Mouse (Mus musculus) gastrocnemius, postnatal 14 days (tissue): ENCODE results near the gene Mapt. TPM values are rescaled to one million over a fixed set of nuclear protein-coding genes. Genes with fewer than 3 reads are reported as not detected.
A peak's percentile ranks its signal among the peaks of the same experiment; 100 is the strongest.

Experiments used
- DNase-seq: peaks from one replicate; pipeline ENCODE4 v3.0.0; 2021; ENCODE audit warnings: mixed read lengths
- intact Hi-C: fragments of 180-260 bp; cut with DNase I; formaldehyde crosslinking; loops from one replicate; pipeline ENCODE4 v1.15.1; 2025; ENCODE audit warnings: low total_unique reads
- total RNA-seq, 2 experiments: library from RNA; stranded (reverse); gene quantifications; 2 replicates each; pipeline ENCODE4 v1.2.3; 2021

The Mapt gene
- total RNA-seq, 2 experiments from 2014 or later = 46.1 to 56.3 TPM

- intact Hi-C loops = no loop called here
Observed at GRCm38 (mm10) chr11:104303088-104303960, 72.1 kb downstream of the Mapt start.

DNA sequence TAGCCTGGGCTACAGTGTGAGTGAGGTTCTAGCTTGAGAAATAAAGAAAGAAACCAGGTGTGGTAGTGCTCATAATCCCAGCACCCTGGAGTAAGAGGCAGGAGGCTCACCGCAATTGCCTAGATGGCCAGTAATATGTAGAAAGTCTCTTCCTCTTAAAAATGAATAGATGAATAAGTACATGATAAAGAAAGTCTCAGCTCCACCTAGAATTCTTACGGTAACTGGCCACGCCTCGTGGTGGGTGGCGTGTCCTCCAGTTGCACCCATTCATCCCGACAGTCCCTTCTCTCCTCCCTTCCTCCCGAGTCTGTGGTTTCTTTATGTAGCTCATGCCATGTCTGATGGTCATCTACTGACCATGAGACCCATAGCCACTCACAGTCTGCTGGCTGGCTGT is 74.5 kb downstream of the Mapt start:
- intact Hi-C loops = no loop called here
- no peak for DNase-seq

More at GRCm38 (mm10) chr11:104303088-104303960, 72.1 kb downstream of the Mapt start:
- no peak for DNase-seq

GRCm38 (mm10) chr11:104306483-104306882 is 75.3 kb downstream of the Mapt start:
- intact Hi-C loops = no loop called here
- no peak for DNase-seq

DNA sequence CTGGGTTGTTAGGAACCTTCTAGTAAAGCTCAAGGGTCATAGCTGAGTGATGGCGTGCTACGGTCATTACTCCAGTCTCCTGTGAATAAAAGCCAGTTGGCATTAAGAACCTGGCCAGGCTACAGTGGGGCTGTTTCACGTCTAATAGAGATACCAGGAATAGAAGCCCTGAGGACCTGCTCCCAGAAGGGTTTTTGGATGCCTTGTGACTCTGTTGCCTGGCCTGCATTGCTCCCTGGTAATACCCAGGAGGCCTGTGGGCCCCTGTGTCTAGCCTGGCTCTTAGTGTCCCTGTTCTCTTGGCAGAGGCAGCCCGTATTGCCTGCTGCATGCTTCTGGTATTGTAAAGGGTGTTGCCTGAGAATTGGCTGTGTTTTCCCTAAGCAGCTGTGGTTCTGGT is 75.9 kb downstream of the Mapt start:
- intact Hi-C loops = no loop called here
- DNase-seq = no peak

- no peak for DNase-seq
- intact Hi-C loops = no loop called here
Observed at GRCm38 (mm10) chr11:104309377-104310225, 78.4 kb downstream of the Mapt start.

DNA sequence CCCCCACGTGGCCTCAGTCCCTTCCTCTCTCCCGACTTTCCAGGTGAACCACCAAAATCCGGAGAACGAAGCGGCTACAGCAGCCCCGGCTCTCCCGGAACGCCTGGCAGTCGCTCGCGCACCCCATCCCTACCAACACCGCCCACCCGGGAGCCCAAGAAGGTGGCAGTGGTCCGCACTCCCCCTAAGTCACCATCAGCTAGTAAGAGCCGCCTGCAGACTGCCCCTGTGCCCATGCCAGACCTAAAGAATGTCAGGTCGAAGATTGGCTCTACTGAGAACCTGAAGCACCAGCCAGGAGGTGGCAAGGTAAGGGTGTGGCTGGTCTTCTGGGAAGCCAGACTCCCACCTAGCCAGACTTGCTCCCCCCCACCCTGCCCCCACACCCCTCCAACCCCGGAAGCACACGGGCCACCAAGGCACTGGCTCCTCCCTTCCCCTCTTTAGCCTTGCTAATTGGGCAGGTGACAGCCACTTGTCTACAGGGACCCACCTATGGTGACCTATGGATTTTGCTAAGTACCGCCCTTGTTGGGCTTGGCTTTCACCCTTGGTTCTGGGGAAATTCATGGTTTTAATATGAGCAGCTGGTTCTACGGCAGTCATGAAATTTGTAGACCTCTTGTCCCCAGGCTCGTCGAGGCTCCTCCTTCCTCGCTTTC is 79.2 kb downstream of the Mapt start:
- intact Hi-C loops = no loop called here
- DNase-seq = no peak

DNA sequence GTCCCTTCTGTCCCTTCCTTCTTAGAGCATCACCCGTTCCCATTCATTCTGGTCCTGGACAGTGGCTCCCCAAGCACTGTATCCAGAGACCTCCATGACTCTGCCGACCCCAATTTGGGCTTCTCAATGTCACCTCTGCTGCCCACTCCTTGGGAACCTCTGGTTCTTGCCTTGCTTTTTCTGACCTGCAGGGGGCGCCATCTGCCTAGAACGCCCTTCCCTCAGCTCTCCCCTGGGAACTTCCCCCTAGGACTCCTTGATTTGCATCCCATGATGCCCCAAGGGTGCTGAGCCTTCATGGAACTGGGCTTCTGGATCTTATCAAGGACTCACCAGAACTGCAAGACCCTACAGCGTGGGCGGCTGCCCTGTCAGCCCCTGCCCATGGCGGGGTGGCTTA is 80.5 kb downstream of the Mapt start:
- no peak for DNase-seq
- intact Hi-C loops = no loop called here

- intact Hi-C loops = loop anchor here (5.0 kb wide), 1 partner anchor 147 kb away; no protein-coding TSS in a partner anchor
- peak; percentile 61 for DNase-seq
Observed at GRCm38 (mm10) chr11:104315703-104316102, 84.5 kb downstream of the Mapt start.

GRCm38 (mm10) chr11:104316685-104317400 is 85.7 kb downstream of the Mapt start:
- intact Hi-C loops = loop anchor here (5.0 kb wide), 1 partner anchor 145 kb away; no protein-coding TSS in a partner anchor
- DNase-seq = no peak

- intact Hi-C loops = loop anchor here (5.0 kb wide), 1 partner anchor 145 kb away; no protein-coding TSS in a partner anchor
- no peak for DNase-seq
Observed at GRCm38 (mm10) chr11:104317631-104318030, 86.4 kb downstream of the Mapt start.

- no peak for DNase-seq
- intact Hi-C loops = loop anchor here (5.0 kb wide), 1 partner anchor 143 kb away; no protein-coding TSS in a partner anchor
Observed at GRCm38 (mm10) chr11:104318940-104319781, 88.0 kb downstream of the Mapt start.

- intact Hi-C loops = no loop called here
Observed at GRCm38 (mm10) chr11:104320511-104320910, 89.3 kb downstream of the Mapt start.

DNA sequence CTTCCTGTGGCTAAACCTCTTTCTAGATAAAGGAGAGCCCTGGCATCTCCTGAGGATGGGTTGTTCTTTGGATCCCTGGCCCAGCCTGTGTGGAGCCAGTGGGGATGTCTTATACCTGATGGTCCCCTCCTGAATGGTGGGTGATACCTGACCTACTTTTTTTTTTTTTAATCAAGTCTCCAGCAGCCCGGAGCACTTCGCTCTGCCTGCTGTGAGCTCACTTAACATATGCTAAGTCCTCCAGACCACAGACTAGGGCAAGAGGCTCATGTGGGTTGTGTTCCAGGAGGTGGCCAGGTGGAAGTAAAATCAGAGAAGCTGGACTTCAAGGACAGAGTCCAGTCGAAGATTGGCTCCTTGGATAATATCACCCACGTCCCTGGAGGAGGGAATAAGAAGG is 91.0 kb downstream of the Mapt start:
- intact Hi-C loops = no loop called here
- no peak for DNase-seq

More at GRCm38 (mm10) chr11:104320511-104320910, 89.3 kb downstream of the Mapt start:
- DNase-seq = no peak

DNA sequence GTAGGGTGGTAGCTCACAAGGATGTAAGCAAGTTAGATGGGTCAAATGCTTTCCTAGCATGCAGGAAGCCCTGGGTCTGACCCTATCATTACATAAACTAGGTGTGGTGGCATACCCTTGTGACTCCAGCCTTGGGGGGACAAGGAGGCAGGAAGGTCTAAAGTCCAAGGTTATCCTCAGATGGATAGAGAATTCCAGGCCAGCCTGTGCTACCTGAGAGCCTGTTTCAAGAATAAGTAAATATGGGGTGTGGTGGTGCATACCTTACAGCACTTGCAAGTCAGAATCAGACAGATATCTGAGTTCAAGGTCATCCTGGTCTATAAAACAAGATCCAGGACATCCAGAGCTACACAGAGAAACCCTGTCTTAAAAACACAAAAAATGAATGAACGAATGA is 96.3 kb downstream of the Mapt start:
- intact Hi-C loops = no loop called here
- DNase-seq = no peak

DNA sequence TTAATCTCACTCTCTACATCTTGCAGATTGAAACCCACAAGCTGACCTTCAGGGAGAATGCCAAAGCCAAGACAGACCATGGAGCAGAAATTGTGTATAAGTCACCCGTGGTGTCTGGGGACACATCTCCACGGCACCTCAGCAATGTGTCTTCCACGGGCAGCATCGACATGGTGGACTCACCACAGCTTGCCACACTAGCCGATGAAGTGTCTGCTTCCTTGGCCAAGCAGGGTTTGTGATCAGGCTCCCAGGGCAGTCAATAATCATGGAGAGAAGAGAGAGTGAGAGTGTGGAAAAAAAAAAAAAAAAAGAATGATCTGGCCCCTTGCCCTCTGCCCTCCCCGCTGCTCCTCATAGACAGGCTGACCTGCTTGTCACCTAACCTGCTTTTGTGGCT is 96.8 kb downstream of the Mapt start:
- DNase-seq = no peak
- intact Hi-C loops = no loop called here

DNA sequence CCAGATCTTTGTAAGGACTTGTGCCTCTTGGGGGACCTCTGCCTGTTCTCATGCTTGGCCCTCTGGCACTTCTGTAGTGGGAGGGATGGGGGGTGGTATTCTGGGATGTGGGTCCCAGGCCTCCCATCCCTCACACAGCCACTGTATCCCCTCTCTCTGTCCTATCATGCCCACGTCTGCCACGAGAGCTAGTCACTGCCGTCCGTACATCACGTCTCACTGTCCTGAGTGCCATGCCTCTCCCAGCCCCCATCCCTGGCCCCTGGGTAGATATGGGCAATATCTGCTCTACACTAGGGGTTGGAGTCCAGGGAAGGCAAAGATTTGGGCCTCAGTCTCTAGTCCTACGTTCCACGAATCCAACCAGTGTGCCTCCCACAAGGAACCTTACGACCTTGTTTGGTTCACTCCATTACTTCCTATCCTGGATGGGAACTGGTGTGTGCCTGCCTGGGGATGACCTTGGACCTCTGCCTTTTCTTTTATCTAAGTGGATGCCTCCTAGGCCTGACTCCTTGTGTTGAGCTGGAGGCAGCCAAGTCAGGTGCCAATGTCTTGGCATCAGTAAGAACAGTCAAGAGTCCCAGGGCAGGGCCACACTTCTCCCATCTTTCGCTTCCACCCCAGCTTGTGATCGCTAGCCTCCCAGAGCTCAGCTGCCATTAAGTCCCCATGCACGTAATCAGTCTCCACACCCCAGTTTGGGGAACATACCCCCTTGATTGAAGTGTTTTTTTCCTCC is 98.2 kb downstream of the Mapt start:
- no peak for DNase-seq
- intact Hi-C loops = no loop called here

- DNase-seq = no peak
- intact Hi-C loops = no loop called here
Observed at GRCm38 (mm10) chr11:104330151-104330550, 99.0 kb downstream of the Mapt start.

- intact Hi-C loops = no loop called here
Observed at GRCm38 (mm10) chr11:104331208-104331607, 100.0 kb downstream of the Mapt start.

More at GRCm38 (mm10) chr11:104331208-104331607, 100.0 kb downstream of the Mapt start:
- no peak for DNase-seq
